Mouse (Mus musculus) lung, postnatal 14 days (tissue): ENCODE results near the gene Gm5286.
"Not testable (repeated sequence)": the region's sequence is repeated elsewhere in the genome, so short reads cannot be mapped to it uniquely, and the experiment has no call there.

Experiments
- DNase-seq: peaks from one replicate; pipeline ENCODE4 v3.0.0; 2021

Gm5286 gene

DNA sequence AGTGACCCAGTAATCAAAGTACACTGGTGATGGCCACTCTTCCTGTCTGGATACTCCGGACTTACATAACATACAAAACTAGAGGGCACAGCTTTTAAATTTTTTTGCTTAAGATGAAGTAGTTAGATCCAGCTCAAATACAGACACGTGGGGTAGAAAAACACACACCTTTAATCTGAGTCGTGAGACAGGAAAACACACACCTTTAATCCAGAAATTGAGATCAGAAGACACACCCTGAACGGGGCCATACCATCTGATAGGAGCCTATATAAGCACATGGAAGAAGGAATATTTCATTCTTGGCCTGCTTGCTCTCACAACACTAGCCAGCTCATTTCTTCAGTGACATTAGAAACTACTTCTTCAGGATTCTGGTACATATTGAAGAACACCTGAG, at the start of gene Gm5286:
Gene Gm5286, plus strand, starts transcription at position 301 of the 400 bp plus-strand sequence.
- DNase-seq, result not testable (repeated sequence)

- DNase-seq, result not testable (repeated sequence)
These were observed 29.2 kb upstream of the Gm5286 start for GRCm38 (mm10) chr3:94167351-94167750.

DNA sequence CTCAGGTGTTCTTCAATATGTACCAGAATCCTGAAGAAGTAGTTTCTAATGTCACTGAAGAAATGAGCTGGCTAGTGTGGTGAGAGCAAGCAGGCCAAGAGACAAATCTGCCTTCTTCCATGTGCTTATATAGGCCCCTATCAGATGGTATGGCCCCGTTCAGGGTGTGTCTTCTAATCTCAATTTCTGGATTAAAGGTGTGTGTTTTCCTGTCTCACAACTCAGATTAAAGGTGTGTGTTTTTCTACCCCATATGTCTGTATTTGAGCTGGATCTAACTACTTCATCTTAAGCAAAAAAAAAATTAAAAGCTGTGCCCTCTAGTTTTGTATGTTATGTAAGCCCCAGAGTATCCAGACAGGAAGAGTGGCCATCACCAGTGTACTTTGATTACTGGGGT, 18.4 kb upstream of the Gm5286 start, which contains the start of gene Gm10696:
Gene Gm10696, minus strand, starts transcription at position 101 of the 400 bp plus-strand sequence.
- DNase-seq, result not testable (repeated sequence)
